Mouse (Mus musculus) heart, embryonic 10.5 days (tissue): ENCODE measurements at regions not wholly inside any gene's neighbourhood (a gene's known extent, or its start where the extent isn't known, plus 50 kb on each side); places are given as distances from the start of the nearest gene placed in this dataset. TPM values are rescaled to one million over a fixed set of nuclear protein-coding genes. Genes with fewer than 3 reads are reported as not detected.

ENCODE experiments used
- DNase-seq: peaks from one replicate; pipeline ENCODE4 v3.0.0-alpha.2; 2017; ENCODE audit warnings: low spot score
- H3K27ac ChIP-seq: fragments of 300-500 bp; sonication (generic); 2 replicates; pipeline ENCODE4 v1.5.1; 2016; ENCODE audit warnings: mild to moderate bottlenecking
- H3K27me3 ChIP-seq: fragments of 300-500 bp; sonication (generic); 2 replicates; pipeline ENCODE4 v1.6.1; 2016; ENCODE audit warnings: mild to moderate bottlenecking; ENCODE audit not compliant: poor library complexity, insufficient read depth, severe bottlenecking
- H3K36me3 ChIP-seq: fragments of 300-500 bp; sonication (generic); 2 replicates; pipeline ENCODE4 v1.6.1; 2016; ENCODE audit warnings: mild to moderate bottlenecking, moderate library complexity
- H3K4me1 ChIP-seq: fragments of 300-500 bp; sonication (generic); 2 replicates; pipeline ENCODE4 v1.6.1; 2016; ENCODE audit warnings: mild to moderate bottlenecking
- H3K4me3 ChIP-seq: fragments of 300-500 bp; sonication (generic); 2 replicates; pipeline ENCODE4 v1.5.1; 2016; ENCODE audit warnings: mild to moderate bottlenecking, moderate library complexity
- H3K9me3 ChIP-seq: fragments of 300-500 bp; sonication (generic); 2 replicates; pipeline ENCODE4 v1.6.1; 2016; ENCODE audit warnings: mild to moderate bottlenecking, moderate library complexity
- WGBS: fragments of 180-500 bp; shearing (Covaris S2); methylation state at CpG from one replicate; pipeline ENCODE4 v1.1.7; 2016; 5-methylcytosine and 5-hydroxymethylcytosine counted together
- microRNA-seq: library from miRNA; unstranded; fragments of <30 nt; microRNA quantifications from one replicate; pipeline ENCODE4, GENCODE M21; 2017

GRCm38 (mm10) chr5:83533901-83534300 is 178.9 kb upstream of the Tecrl start:
- no peak for DNase-seq
- WGBS = 72% methylated on average over 3 of the region's 3 CpGs
- Histone ChIP-seq H3K9me3 (no peaks in the 10 kb centered on the region), H3K4me3 (no peak overlapping the region), H3K4me1 (no peaks in the 10 kb centered on the region), H3K27me3 (no peaks in the 10 kb centered on the region), H3K27ac (no peak overlapping the region), H3K36me3 (no peaks in the 10 kb centered on the region)

- H3K27me3 ChIP-seq = no peaks in the 10 kb centered on the region
- 58% methylated on average over 1 of the region's 1 CpGs for WGBS
- no peaks in the 10 kb centered on the region for H3K36me3 ChIP-seq
- H3K9me3 ChIP-seq = no peaks in the 10 kb centered on the region
- H3K27ac ChIP-seq = no peak overlapping the region
- DNase-seq = no peak
- H3K4me1 ChIP-seq = no peaks in the 10 kb centered on the region
- no peak overlapping the region for H3K4me3 ChIP-seq
Observed at GRCm38 (mm10) chr5:83518661-83519060, 163.7 kb upstream of the Tecrl start.

GRCm38 (mm10) chr5:83484135-83484534 is 129.1 kb upstream of the Tecrl start:
- Histone ChIP-seq H3K36me3 (no peaks in the 10 kb centered on the region), H3K9me3 (no peaks in the 10 kb centered on the region), H3K27ac (no peak overlapping the region), H3K27me3 (no peaks in the 10 kb centered on the region), H3K4me3 (no peak overlapping the region), H3K4me1 (no peaks in the 10 kb centered on the region)
- no peak for DNase-seq
- 4% methylated on average over 1 of the region's 1 CpGs for WGBS

GRCm38 (mm10) chr5:83440259-83440658 is 85.3 kb upstream of the Tecrl start:
- H3K9me3 ChIP-seq = no peaks in the 10 kb centered on the region
- no peaks in the 10 kb centered on the region for H3K36me3 ChIP-seq
- 5% methylated on average over 3 of the region's 3 CpGs for WGBS
- H3K27ac ChIP-seq = no peak overlapping the region
- no peak for DNase-seq
- no peaks in the 10 kb centered on the region for H3K27me3 ChIP-seq
- H3K4me1 ChIP-seq = no peaks in the 10 kb centered on the region
- no peak overlapping the region for H3K4me3 ChIP-seq

- H3K27ac ChIP-seq = no peak overlapping the region
- H3K9me3 ChIP-seq = no peaks in the 10 kb centered on the region
Observed at GRCm38 (mm10) chr5:83436510-83436909, 81.5 kb upstream of the Tecrl start.

GRCm38 (mm10) chr5:83421708-83422107 is 66.7 kb upstream of the Tecrl start:
- Histone ChIP-seq H3K4me3 (no peak overlapping the region), H3K36me3 (no peaks in the 10 kb centered on the region), H3K9me3 (no peaks in the 10 kb centered on the region), H3K27me3 (no peaks in the 10 kb centered on the region), H3K4me1 (0 out of 2 replicates have a peak, but pooled peaks cover 2% of the 10 kb centered on the region), H3K27ac (0 out of 2 replicates have a peak overlapping the region, but pooled peaks have one; percentile 38)
- 42% methylated on average over 5 of the region's 5 CpGs for WGBS
- no peak for DNase-seq

More at GRCm38 (mm10) chr5:83436510-83436909, 81.5 kb upstream of the Tecrl start:
- Histone ChIP-seq H3K4me3 (no peak overlapping the region), H3K4me1 (no peaks in the 10 kb centered on the region), H3K36me3 (no peaks in the 10 kb centered on the region), H3K27me3 (no peaks in the 10 kb centered on the region)
- WGBS = 85% methylated on average over 1 of the region's 1 CpGs
- no peak for DNase-seq

- H3K9me3 ChIP-seq = no peaks in the 10 kb centered on the region
- H3K36me3 ChIP-seq = no peaks in the 10 kb centered on the region
- H3K4me3 ChIP-seq = no peak overlapping the region
- H3K4me1 ChIP-seq = no peaks in the 10 kb centered on the region
- no peak overlapping the region for H3K27ac ChIP-seq
- no peaks in the 10 kb centered on the region for H3K27me3 ChIP-seq
- 64% methylated on average over 2 of the region's 2 CpGs for WGBS
- no peak for DNase-seq
Observed at GRCm38 (mm10) chr5:83410221-83410620, 55.2 kb upstream of the Tecrl start.

GRCm38 (mm10) chr5:83405266-83405954 is 50.4 kb upstream of the Tecrl start:
- Histone ChIP-seq H3K27ac (no peak overlapping the region), H3K4me1 (no peaks in the 10 kb centered on the region), H3K27me3 (no peaks in the 10 kb centered on the region), H3K4me3 (no peak overlapping the region), H3K9me3 (no peaks in the 10 kb centered on the region), H3K36me3 (no peaks in the 10 kb centered on the region)
- WGBS = 78% methylated on average over 4 of the region's 4 CpGs
- no peak for DNase-seq

Small RNA genes in the stretch of these regions (microRNA-seq; reads per million reads assigned to microRNA genes)
- gene Gm44303 = not detected
